Mouse (Mus musculus): ENCODE results near the gene Clptm1l. TPM values are rescaled to one million over a fixed set of nuclear protein-coding genes. Genes with fewer than 3 reads are reported as not detected.

The Clptm1l gene
- polyA plus RNA-seq, 1 experiment from 2014 or later = 108 TPM

GRCm38 (mm10) chr13:73626410-73626744 lies 22.6 kb downstream of the Clptm1l start:
- Histone ChIP-seq H3K36me3 (ENCODE audit: control insufficient read depth, insufficient read depth, low read length) (peaks cover 3% of the 10 kb centered on the region; the same call in 1 of the 2 replicates), H3K4me2 (replicated peaks; ENCODE audit: low read depth) (peak overlapping the region; percentile 90), H3K4me3 (ENCODE audit: low read depth, low read length) (peak overlapping the region; percentile 53), H3K27me3 (ENCODE audit: control insufficient read depth, insufficient read depth, low read length) (no peaks in the 10 kb centered on the region), H3K9me3 (ENCODE audit: control insufficient read depth, low read length) (no peaks in the 10 kb centered on the region), H3K27ac (replicated peaks) (no peak overlapping the region), H3K4me1 (replicated peaks; ENCODE audit: control insufficient read depth, insufficient read depth) (no peaks in the 10 kb centered on the region), H3K9ac (ENCODE audit: low read length) (no peak overlapping the region)
- no peak; the same call in 1 of the 2 replicates for ATAC-seq (ENCODE audit: low FRiP score, low TSS enrichment)
- WGBS = 40% methylated on average over 6 of the region's 6 CpGs
- DNase-seq (ENCODE audit: low spot score) = no peak
- TF ChIP-seq EP300 (optimal IDR thresholded peaks at IDR 0.05) (no peak), CTCF (IDR thresholded peaks at IDR 0.05; ENCODE audit: low read depth) (no peak)

- H3K27me3 ChIP-seq (ENCODE audit: control insufficient read depth, insufficient read depth, low read length) = no peaks in the 10 kb centered on the region
- peak within 1 kb of the TSS; percentile 90 for H3K4me2 ChIP-seq (replicated peaks; ENCODE audit: low read depth)
- DNase-seq (ENCODE audit: low spot score) = peak; percentile 68
- peak within 1 kb of the TSS; percentile 53 for H3K4me3 ChIP-seq (ENCODE audit: low read depth, low read length)
- peak; percentile 74 for ATAC-seq (ENCODE audit: low FRiP score, low TSS enrichment)
- H3K36me3 ChIP-seq (ENCODE audit: control insufficient read depth, insufficient read depth, low read length) = no peaks in the 10 kb centered on the region
- peak within 1 kb of the TSS; percentile 62 for H3K9ac ChIP-seq (ENCODE audit: low read length)
- H3K4me1 ChIP-seq (replicated peaks; ENCODE audit: control insufficient read depth, insufficient read depth) = no peaks in the 10 kb centered on the region
- H3K9me3 ChIP-seq (ENCODE audit: control insufficient read depth, low read length) = no peaks in the 10 kb centered on the region
- WGBS = 7% methylated on average over 47 of the region's 47 CpGs
- H3K27ac ChIP-seq (replicated peaks) = no peak within 1 kb of the TSS
- TF ChIP-seq EP300 (optimal IDR thresholded peaks at IDR 0.05) (no peak), CTCF (IDR thresholded peaks at IDR 0.05; ENCODE audit: low read depth) (peak; percentile 62)
Measured at GRCm38 (mm10) chr13:73626745-73627549, 23.1 kb downstream of the Clptm1l start, which contains the start of gene Tert. Gene Tert, plus strand, starts transcription at chr13:73626911.

GRCm38 (mm10) chr13:73628586-73629113 lies 24.8 kb downstream of the Clptm1l start:
- ATAC-seq (ENCODE audit: low FRiP score, low TSS enrichment) (no peak), DNase-seq (ENCODE audit: low spot score) (no peak)
- 84% methylated on average over 11 of the region's 11 CpGs for WGBS
- no peak for TF ChIP-seq CTCF (IDR thresholded peaks at IDR 0.05; ENCODE audit: low read depth)
- TF ChIP-seq EP300 (optimal IDR thresholded peaks at IDR 0.05) = no peak
- no peak overlapping the region for H3K9ac ChIP-seq (ENCODE audit: low read length)
- no peaks in the 10 kb centered on the region for H3K36me3 ChIP-seq (ENCODE audit: control insufficient read depth, insufficient read depth, low read length)
- no peak overlapping the region for H3K27ac ChIP-seq (replicated peaks)
- no peaks in the 10 kb centered on the region for H3K4me1 ChIP-seq (replicated peaks; ENCODE audit: control insufficient read depth, insufficient read depth)
- H3K4me3 ChIP-seq (ENCODE audit: low read depth, low read length) = no peak overlapping the region
- H3K4me2 ChIP-seq (replicated peaks; ENCODE audit: low read depth) = no peak overlapping the region
- no peaks in the 10 kb centered on the region for H3K9me3 ChIP-seq (ENCODE audit: control insufficient read depth, low read length)
- no peaks in the 10 kb centered on the region for H3K27me3 ChIP-seq (ENCODE audit: control insufficient read depth, insufficient read depth, low read length)

GRCm38 (mm10) chr13:73631837-73632236 lies 28.0 kb downstream of the Clptm1l start:
- no peak overlapping the region for H3K9ac ChIP-seq (ENCODE audit: low read length)
- ATAC-seq (ENCODE audit: low FRiP score, low TSS enrichment) = no peak
- no peaks in the 10 kb centered on the region for H3K27me3 ChIP-seq (ENCODE audit: control insufficient read depth, insufficient read depth, low read length)
- H3K4me2 ChIP-seq (replicated peaks; ENCODE audit: low read depth) = no peak overlapping the region
- DNase-seq (ENCODE audit: low spot score) = no peak
- no peak; the same call in 1 of the 2 replicates for TF ChIP-seq CTCF (IDR thresholded peaks at IDR 0.05; ENCODE audit: low read depth)
- no peak for TF ChIP-seq EP300 (optimal IDR thresholded peaks at IDR 0.05)
- H3K27ac ChIP-seq (replicated peaks) = no peak overlapping the region
- no peaks in the 10 kb centered on the region for H3K4me1 ChIP-seq (replicated peaks; ENCODE audit: control insufficient read depth, insufficient read depth)
- H3K9me3 ChIP-seq (ENCODE audit: control insufficient read depth, low read length) = no peaks in the 10 kb centered on the region
- no peaks in the 10 kb centered on the region for H3K36me3 ChIP-seq (ENCODE audit: control insufficient read depth, insufficient read depth, low read length)
- no peak overlapping the region for H3K4me3 ChIP-seq (ENCODE audit: low read depth, low read length)
- 93% methylated on average over 3 of the region's 3 CpGs for WGBS

GRCm38 (mm10) chr13:73637826-73638225 lies 34.0 kb downstream of the Clptm1l start:
- Histone ChIP-seq H3K4me1 (replicated peaks; ENCODE audit: control insufficient read depth, insufficient read depth) (no peaks in the 10 kb centered on the region), H3K36me3 (ENCODE audit: control insufficient read depth, insufficient read depth, low read length) (no peaks in the 10 kb centered on the region), H3K27ac (replicated peaks) (no peak overlapping the region), H3K9ac (ENCODE audit: low read length) (no peak overlapping the region), H3K9me3 (ENCODE audit: control insufficient read depth, low read length) (no peaks in the 10 kb centered on the region), H3K4me3 (ENCODE audit: low read depth, low read length) (no peak overlapping the region), H3K27me3 (ENCODE audit: control insufficient read depth, insufficient read depth, low read length) (no peaks in the 10 kb centered on the region), H3K4me2 (replicated peaks; ENCODE audit: low read depth) (no peak overlapping the region)
- TF ChIP-seq EP300 (optimal IDR thresholded peaks at IDR 0.05) (no peak), CTCF (IDR thresholded peaks at IDR 0.05; ENCODE audit: low read depth) (no peak)
- ATAC-seq (ENCODE audit: low FRiP score, low TSS enrichment) = 0 out of 2 replicates have a peak, but pooled peaks have one; percentile 25
- WGBS = 44% methylated on average over 5 of the region's 6 CpGs
- no peak for DNase-seq (ENCODE audit: low spot score)

- Histone ChIP-seq H3K27me3 (ENCODE audit: control insufficient read depth, insufficient read depth, low read length) (no peaks in the 10 kb centered on the region), H3K27ac (replicated peaks) (no peak overlapping the region), H3K4me1 (replicated peaks; ENCODE audit: control insufficient read depth, insufficient read depth) (no peaks in the 10 kb centered on the region), H3K4me2 (replicated peaks; ENCODE audit: low read depth) (no peak overlapping the region), H3K36me3 (ENCODE audit: control insufficient read depth, insufficient read depth, low read length) (no peaks in the 10 kb centered on the region), H3K9me3 (ENCODE audit: control insufficient read depth, low read length) (no peaks in the 10 kb centered on the region), H3K9ac (ENCODE audit: low read length) (no peak overlapping the region), H3K4me3 (ENCODE audit: low read depth, low read length) (no peak overlapping the region)
- ATAC-seq (ENCODE audit: low FRiP score, low TSS enrichment) = no peak
- WGBS = 82% methylated on average over 4 of the region's 4 CpGs
- TF ChIP-seq EP300 (optimal IDR thresholded peaks at IDR 0.05) (no peak), CTCF (IDR thresholded peaks at IDR 0.05; ENCODE audit: low read depth) (no peak)
- DNase-seq (ENCODE audit: low spot score) = no peak
Measured at GRCm38 (mm10) chr13:73641296-73641695, 37.5 kb downstream of the Clptm1l start.
